Mouse (Mus musculus) testis, adult 2 months (tissue): ENCODE results near the gene Ocln. TPM values are rescaled to one million over a fixed set of nuclear protein-coding genes. Genes with fewer than 3 reads are reported as not detected.

ENCODE experiments used
- H3K27ac ChIP-seq: fragments of 200-500 bp; 2 replicates; pipeline ENCODE4 v1.5.1; 2012; ENCODE audit warnings: low read depth, low read length; ENCODE audit not compliant: control insufficient read depth, insufficient read depth
- H3K27me3 ChIP-seq: fragments of 200-500 bp; 2 replicates; pipeline ENCODE4 v1.6.1; 2012; ENCODE audit warnings: mild to moderate bottlenecking, low read length, moderate library complexity; ENCODE audit not compliant: control insufficient read depth, insufficient read depth
- H3K36me3 ChIP-seq: fragments of 200-500 bp; 2 replicates; pipeline ENCODE4 v1.6.1; 2012; ENCODE audit warnings: mild to moderate bottlenecking, low read length; ENCODE audit not compliant: control insufficient read depth, insufficient read depth
- H3K4me1 ChIP-seq: fragments of 200-500 bp; 2 replicates; pipeline ENCODE4 v1.6.1; 2012; ENCODE audit warnings: low read length; ENCODE audit not compliant: control insufficient read depth, insufficient read depth
- H3K4me3 ChIP-seq: fragments of 200-500 bp; 2 replicates; pipeline ENCODE4 v1.5.1; 2012; ENCODE audit warnings: low read depth, mild to moderate bottlenecking, low read length, moderate library complexity, mixed read lengths; ENCODE audit not compliant: control insufficient read depth
- CTCF ChIP-seq: fragments of 200-500 bp; IDR thresholded peaks from 2 replicates; pipeline ENCODE4 v1.5.1; 2012; ENCODE audit warnings: low read depth, mild to moderate bottlenecking, inconsistent platforms, low read length, moderate library complexity; ENCODE audit not compliant: control insufficient read depth, insufficient read depth, insufficient replicate concordance
- POLR2A ChIP-seq: fragments of 200-500 bp; IDR thresholded peaks from 2 replicates; pipeline ENCODE4 v1.6.1; 2012; ENCODE audit warnings: low read depth, mild to moderate bottlenecking, inconsistent platforms, low read length, moderate library complexity; ENCODE audit not compliant: control insufficient read depth
- polyA plus RNA-seq: library from polyadenylated mRNA; depleted of rRNA; stranded (reverse); fragments of >200 nt; gene quantifications from 2 replicates; pipeline ENCODE4 v1.2.3, GENCODE M21; 2012

Gene Ocln
- polyA plus RNA-seq, 1 experiment, result 3.0 TPM

- no peaks in the 10 kb centered on the region for H3K4me1 ChIP-seq
- no peak overlapping the region for H3K27ac ChIP-seq
- no peak overlapping the region for H3K4me3 ChIP-seq
- no peaks in the 10 kb centered on the region for H3K36me3 ChIP-seq
- TF ChIP-seq POLR2A (no peak), CTCF (no peak)
- H3K27me3 ChIP-seq, result no peaks in the 10 kb centered on the region
Measured at GRCm38 (mm10) chr13:100543011-100543767, 9.3 kb downstream of the Ocln start.

- Histone ChIP-seq H3K27me3 (no peaks in the 10 kb centered on the region), H3K4me1 (no peaks in the 10 kb centered on the region), H3K27ac (no peak overlapping the region), H3K36me3 (no peaks in the 10 kb centered on the region), H3K4me3 (no peak overlapping the region)
- no peak for TF ChIP-seq CTCF
- no peak for TF ChIP-seq POLR2A
Measured at GRCm38 (mm10) chr13:100536149-100536548, 16.4 kb downstream of the Ocln start.

DNA sequence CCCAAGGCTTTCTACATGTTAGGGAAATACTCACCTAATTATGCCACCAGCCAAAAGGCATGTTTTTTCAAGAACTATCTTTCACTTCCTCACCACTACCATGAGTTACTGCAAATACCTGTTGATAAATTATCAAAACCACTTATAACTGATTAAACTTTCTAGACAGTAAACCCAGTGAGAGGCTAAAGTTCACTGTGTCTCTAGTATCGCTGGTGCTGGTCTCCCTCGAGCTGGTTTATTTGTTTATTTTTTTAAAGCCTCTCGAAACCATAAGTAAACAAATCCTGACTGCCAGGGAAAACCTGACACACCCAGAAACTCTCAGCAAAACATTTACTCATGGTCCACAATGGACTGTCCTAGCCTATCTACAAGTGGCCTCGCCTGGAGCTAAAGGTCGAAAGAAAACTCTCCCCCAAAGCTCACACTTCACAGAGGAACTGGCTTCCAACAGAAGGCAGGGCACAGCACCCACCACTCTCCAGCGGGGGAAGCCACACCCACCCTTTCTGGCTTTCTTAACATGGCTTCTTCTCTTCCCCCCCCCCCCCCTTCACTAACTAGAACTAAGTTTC is 19.6 kb downstream of the Ocln start:
- Histone ChIP-seq H3K4me3 (no peak overlapping the region), H3K4me1 (no peaks in the 10 kb centered on the region), H3K27me3 (no peaks in the 10 kb centered on the region), H3K36me3 (no peaks in the 10 kb centered on the region), H3K27ac (no peak overlapping the region)
- TF ChIP-seq POLR2A (no peak), CTCF (no peak)

- no peaks in the 10 kb centered on the region for H3K36me3 ChIP-seq
- TF ChIP-seq POLR2A, result no peak
- no peak for TF ChIP-seq CTCF
- H3K27ac ChIP-seq, result no peak overlapping the region; the same call in 1 of the 2 replicates
Measured at GRCm38 (mm10) chr13:100526649-100527038, 25.9 kb downstream of the Ocln start.

DNA sequence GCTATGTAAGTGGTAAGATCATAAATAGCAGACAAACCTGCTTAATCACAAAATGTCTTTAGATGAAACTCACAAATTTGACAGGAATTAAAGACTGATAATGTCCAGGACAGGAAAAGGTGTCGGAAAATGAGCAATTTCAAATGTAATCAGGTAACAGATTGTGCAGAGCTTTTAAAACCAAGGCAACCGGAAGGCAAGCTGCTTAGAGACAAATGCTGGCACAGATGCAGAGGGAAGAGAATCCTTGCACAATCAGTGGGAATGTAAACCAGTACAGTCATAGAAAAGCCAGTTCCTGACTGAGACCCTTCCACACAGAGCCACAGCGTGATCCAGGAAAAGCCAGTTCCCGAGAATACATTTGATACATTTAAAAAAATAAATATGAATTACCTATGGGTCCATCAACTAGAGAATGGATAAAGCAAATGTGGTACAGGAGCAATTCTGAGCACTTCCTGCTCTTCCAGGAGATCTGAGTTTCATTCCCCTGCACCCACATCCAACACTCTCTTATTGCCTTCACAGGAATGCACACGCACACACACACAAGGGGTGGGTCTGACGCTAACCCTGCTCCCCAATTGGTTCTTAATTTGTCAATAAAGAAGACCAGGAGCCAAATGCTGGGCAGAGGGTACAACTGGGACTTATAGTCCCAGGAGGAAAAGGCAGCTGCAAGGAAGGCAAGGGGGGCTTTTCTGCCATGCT is 26.4 kb downstream of the Ocln start:
- H3K27ac ChIP-seq, result peak overlapping the region; percentile 36; the same call in 1 of the 2 replicates
- no peaks in the 10 kb centered on the region for H3K4me1 ChIP-seq
- H3K36me3 ChIP-seq, result no peaks in the 10 kb centered on the region
- no peaks in the 10 kb centered on the region for H3K27me3 ChIP-seq
- no peak overlapping the region for H3K4me3 ChIP-seq
- TF ChIP-seq POLR2A (no peak), CTCF (no peak)

More at GRCm38 (mm10) chr13:100526649-100527038, 25.9 kb downstream of the Ocln start:
- no peaks in the 10 kb centered on the region for H3K27me3 ChIP-seq
- H3K4me1 ChIP-seq, result no peaks in the 10 kb centered on the region
- no peak overlapping the region for H3K4me3 ChIP-seq

- Histone ChIP-seq H3K27ac (no peak overlapping the region), H3K4me1 (no peaks in the 10 kb centered on the region), H3K36me3 (no peaks in the 10 kb centered on the region), H3K4me3 (no peak overlapping the region), H3K27me3 (no peaks in the 10 kb centered on the region)
- TF ChIP-seq CTCF (no peak), POLR2A (no peak)
Measured at GRCm38 (mm10) chr13:100524896-100525295, 27.6 kb downstream of the Ocln start.

DNA sequence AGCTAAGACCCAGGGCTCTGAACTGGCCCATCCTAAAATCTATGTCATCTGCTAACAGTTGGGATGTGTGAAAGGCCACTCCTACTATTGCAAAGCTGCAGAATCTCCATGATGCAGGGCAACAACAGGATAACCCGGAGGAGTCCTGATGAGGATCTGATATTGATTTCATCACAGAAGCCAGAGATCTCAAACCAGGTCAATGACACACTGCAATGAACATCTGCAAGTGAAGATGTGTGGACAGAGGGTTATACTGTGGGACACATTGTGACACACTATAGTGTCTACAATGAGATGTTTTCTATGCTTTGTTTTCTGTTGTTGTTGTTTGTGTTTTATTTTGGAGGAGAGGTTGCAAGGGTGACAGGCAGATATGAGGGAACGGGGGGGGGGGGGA is 28.8 kb downstream of the Ocln start:
- Histone ChIP-seq H3K27ac (no peak overlapping the region), H3K27me3 (no peaks in the 10 kb centered on the region), H3K36me3 (no peaks in the 10 kb centered on the region), H3K4me3 (no peak overlapping the region), H3K4me1 (no peaks in the 10 kb centered on the region)
- TF ChIP-seq CTCF (no peak), POLR2A (no peak)
